Mouse (Mus musculus) inflammation-experienced regulatory T-cells (primary cell): ENCODE measurements around the gene Rbsn. TPM values are rescaled to one million over a fixed set of nuclear protein-coding genes. Genes with fewer than 3 reads are reported as not detected.

Source experiments
- polyA plus RNA-seq, 2 experiments: library from polyadenylated mRNA; unstranded; fragments of 100-300 nt; shearing (Covaris generic); gene quantifications; one replicate each; pipeline ENCODE4 v1.2.1; 2017

Rbsn gene
- polyA plus RNA-seq, result 10 to 100 TPM; 19.4 to 21.4 TPM

DNA sequence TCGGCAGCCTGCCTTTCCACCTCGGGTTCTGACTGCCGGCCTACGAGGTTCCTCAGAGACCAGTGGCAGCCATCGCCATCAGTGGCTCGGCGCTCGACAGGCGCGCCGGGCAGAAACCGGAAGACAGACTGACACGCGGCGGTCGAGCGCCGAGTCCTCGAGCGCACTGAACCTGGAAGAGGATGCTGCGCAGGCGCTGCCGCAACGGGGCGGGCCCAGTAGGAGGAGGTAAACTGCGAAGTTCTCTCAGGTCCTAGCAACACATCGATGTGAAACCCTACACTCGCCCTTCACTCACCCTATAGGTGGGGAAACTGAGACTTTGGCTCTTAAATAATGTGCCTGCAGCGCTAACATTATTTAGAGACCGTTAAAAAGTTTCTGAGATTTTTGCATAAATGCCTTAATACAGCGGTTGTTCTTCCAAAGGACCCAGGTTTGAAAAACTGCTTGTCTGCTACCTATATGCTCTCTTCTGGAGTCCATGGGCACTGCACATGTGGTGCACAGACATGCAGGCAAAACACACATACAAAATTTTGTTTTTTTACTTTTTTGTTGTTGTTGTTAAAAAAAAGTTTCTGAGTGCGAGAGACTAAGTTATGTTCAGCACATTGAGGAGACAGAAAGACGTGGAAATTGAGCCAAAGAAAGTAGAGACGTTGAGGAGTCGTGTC lies at the start of gene Rbsn:
Rbsn (minus strand) TSS at position 153 of the 677 bp plus-strand sequence.

DNA sequence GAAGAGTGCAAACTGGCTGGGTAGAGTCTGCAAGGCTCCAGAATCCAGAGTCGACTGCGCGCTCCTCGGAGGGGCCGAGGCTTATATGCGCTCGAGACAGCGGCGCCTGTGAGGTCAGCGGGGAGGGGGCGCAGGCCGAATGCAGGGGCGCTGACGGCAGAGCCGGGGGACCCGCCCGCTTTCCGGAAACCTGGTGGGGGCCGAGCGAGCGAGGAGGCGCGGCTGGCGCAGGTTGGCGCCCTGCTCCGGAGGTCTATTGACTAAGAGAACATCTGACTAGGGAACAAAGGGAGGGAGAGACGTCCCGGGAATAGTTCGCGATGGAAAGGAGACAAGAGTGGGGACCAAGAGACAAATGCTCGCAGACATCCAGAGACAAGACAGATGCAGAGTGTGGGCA lies 29.9 kb upstream of the Rbsn start, which contains the start of gene Trh:
Trh (minus strand) TSS at position 60 of the 400 bp plus-strand sequence.

DNA sequence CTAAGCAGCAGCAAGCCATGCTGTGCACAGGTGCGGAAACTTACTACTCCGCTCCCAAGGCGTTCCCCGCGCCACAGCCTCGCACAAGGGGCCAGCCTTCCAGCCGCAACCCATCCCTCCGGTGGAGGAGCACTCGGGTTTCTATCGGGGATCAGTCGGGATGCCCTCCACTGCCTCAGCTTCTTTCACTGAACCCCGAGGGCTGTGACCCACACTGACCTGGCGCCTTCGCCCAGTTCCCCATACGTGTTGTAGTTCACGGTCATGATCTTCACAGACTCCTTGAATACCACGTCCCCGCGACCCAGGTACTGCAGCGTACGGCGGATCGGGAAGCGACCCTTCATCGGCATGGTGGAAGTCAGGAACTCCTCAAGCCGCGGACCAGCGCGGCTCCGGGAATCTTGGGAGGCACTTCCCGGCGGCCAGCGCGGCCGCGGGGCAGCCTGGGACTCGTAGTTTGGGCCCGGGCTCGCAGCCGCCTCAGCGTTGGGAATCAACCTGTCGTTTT lies 31.0 kb downstream of the Rbsn start, which contains the start of gene Mrps25:
Mrps25 (minus strand) TSS at position 413 of the 511 bp plus-strand sequence.

Other genes starting within 250 kb of the Rbsn start
- 1 to 10 TPM in 1 of 2 experiments, under 1 TPM in 1; 0.29 to 4.3 TPM for gene Fgd5, start 236.0 kb downstream of the Rbsn start, polyA plus RNA-seq
- 10 to 100 TPM; 59.7 to 64.9 TPM for gene Nr2c2, start 123.5 kb downstream of the Rbsn start, polyA plus RNA-seq
- gene Mrps25, start 30.9 kb downstream of the Rbsn start, polyA plus RNA-seq, result 10 to 100 TPM; 45.9 to 49.6 TPM
- under 1 TPM in 1 of 2 experiments, not detected in 1; 0.34 TPM for gene Trh, start 29.7 kb upstream of the Rbsn start, polyA plus RNA-seq